Mouse (Mus musculus): Measurements from ENCODE around the gene Gm8369. TPM values are rescaled to one million over a fixed set of nuclear protein-coding genes. Genes with fewer than 3 reads are reported as not detected.
"Not testable (repeated sequence)": the region's sequence is repeated elsewhere in the genome, so short reads cannot be mapped to it uniquely, and the experiment has no call there.

Gm8369 gene
- polyA plus RNA-seq, 1 experiment: 38.1 TPM

DNA sequence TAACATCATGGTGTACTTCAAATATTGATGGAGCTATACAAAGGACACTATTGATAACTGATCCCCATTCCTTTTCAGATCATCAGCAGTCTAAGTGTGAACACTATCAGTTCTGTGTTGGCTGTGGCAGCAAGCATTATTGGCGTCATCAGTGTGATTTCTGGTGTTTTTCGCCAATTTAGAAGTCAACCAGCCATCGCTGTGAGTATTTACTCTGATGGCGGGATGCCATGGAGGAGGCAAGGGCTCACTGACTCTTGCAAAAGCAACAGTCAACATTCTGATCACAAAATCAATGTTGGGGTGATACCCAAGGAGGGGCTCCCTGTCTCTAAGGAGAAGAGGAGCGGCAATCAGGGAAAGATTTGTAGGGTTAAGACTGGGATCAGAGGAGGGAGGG, 69.0 kb downstream of the Gm8369 start:
- Histone ChIP-seq H3K4me1 (ENCODE audit: control insufficient read depth, insufficient read depth, insufficient read length) (no peaks in the 10 kb centered on the region), H3K4me3 (ENCODE audit: extremely low read depth, insufficient read depth, insufficient read length) (no peak overlapping the region), H3K27ac (ENCODE audit: insufficient read depth, low read length) (no peak overlapping the region), H3K27me3 (ENCODE audit: control insufficient read depth, insufficient read depth, low read length) (no peaks in the 10 kb centered on the region), H3K36me3 (ENCODE audit: control insufficient read depth, insufficient read depth, low read length) (no peaks in the 10 kb centered on the region)
- TF ChIP-seq POLR2A (IDR thresholded peaks at IDR 0.05; ENCODE audit: low read depth, low read length): no peak
- TF ChIP-seq CTCF (IDR thresholded peaks at IDR 0.05; ENCODE audit: extremely low read depth, insufficient read depth, insufficient read length, insufficient replicate concordance): no peak
- DNase-seq (ENCODE audit: low read depth in 1 of 2, low spot score in 2 of 2): no peak
- 95% methylated on average over 5 of the region's 5 CpGs for WGBS

DNA sequence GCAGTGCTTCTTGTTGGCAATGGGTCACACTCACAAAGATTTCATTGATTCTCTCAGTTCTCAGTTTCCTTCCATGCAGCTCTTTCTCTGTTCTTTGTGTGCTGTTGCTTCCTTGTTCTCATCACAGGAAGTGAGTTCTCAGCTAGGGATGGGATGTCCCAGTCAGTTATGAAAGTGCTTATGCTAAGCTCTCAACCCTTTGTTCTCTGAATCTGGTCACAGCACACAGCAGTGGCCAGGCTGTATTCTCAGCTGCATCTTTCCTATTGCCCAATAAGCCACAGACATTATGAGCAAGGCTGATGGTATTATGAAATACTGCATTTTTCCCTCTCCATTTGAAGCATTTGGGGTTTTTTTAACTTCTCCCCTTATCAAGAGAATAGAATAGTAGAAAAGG, 73.8 kb downstream of the Gm8369 start:
- not testable (repeated sequence) for H3K27me3 ChIP-seq (ENCODE audit: control insufficient read depth, insufficient read depth, low read length); DNase-seq (ENCODE audit: low read depth in 1 of 2, low spot score in 2 of 2); H3K36me3 ChIP-seq (ENCODE audit: control insufficient read depth, insufficient read depth, low read length); H3K4me1 ChIP-seq (ENCODE audit: control insufficient read depth, insufficient read depth, insufficient read length); H3K4me3 ChIP-seq (ENCODE audit: extremely low read depth, insufficient read depth, insufficient read length); H3K27ac ChIP-seq (ENCODE audit: insufficient read depth, low read length)

Other genes with a start within 250 kb of the Gm8369 start
- gene Ms4a1, start 219.7 kb upstream of the Gm8369 start, polyA plus RNA-seq (2012; rRNA removed): 28.9 and 38.4 TPM in 2 replicates
- not detected in 2 replicates for gene Ms4a5, start 202.1 kb upstream of the Gm8369 start, polyA plus RNA-seq (2012; rRNA removed)
- 0.15 and 0.48 TPM in 2 replicates for gene Ms4a14, start 171.5 kb upstream of the Gm8369 start, polyA plus RNA-seq (2012; rRNA removed)
- gene Ms4a7, start 149.8 kb upstream of the Gm8369 start, polyA plus RNA-seq (2012; rRNA removed): 2.1 and 7.5 TPM in 2 replicates
- 0.45 and 0.83 TPM in 2 replicates for gene Ms4a4a, start 110.4 kb upstream of the Gm8369 start, polyA plus RNA-seq (2012; rRNA removed)
- 8.5 and 9.4 TPM in 2 replicates for gene Ms4a4c, start 81.2 kb upstream of the Gm8369 start, polyA plus RNA-seq (2012; rRNA removed)
- 44.9 and 62.0 TPM in 2 replicates for gene Ms4a4b, start 42.4 kb upstream of the Gm8369 start, polyA plus RNA-seq (2012; rRNA removed)
- gene Ms4a6c, start 16.6 kb upstream of the Gm8369 start, polyA plus RNA-seq (2012; rRNA removed): 8.9 and 12.2 TPM in 2 replicates
- 27.9 and 34.8 TPM in 2 replicates for gene Ms4a6b, start 30.6 kb downstream of the Gm8369 start, polyA plus RNA-seq (2012; rRNA removed)
- 8.6 and 10.2 TPM in 2 replicates for gene Ms4a4d, start 50.9 kb downstream of the Gm8369 start, polyA plus RNA-seq (2012; rRNA removed)
- gene Ms4a6d, start 118.9 kb downstream of the Gm8369 start, polyA plus RNA-seq (2012; rRNA removed): 2.1 and 3.9 TPM in 2 replicates
- 0.12 and 0.14 TPM in 2 replicates for gene Ms4a2, start 137.8 kb downstream of the Gm8369 start, polyA plus RNA-seq (2012; rRNA removed)
- 1.2 and 1.7 TPM in 2 replicates for gene Ms4a3, start 154.9 kb downstream of the Gm8369 start, polyA plus RNA-seq (2012; rRNA removed)
- gene Oosp2, start 174.6 kb downstream of the Gm8369 start, polyA plus RNA-seq (2012; rRNA removed): not detected in 2 replicates
- gene Oosp1, start 205.2 kb downstream of the Gm8369 start, polyA plus RNA-seq (2012; rRNA removed): 2.2 and 2.5 TPM in 2 replicates
- gene Oosp3, start 211.1 kb downstream of the Gm8369 start, polyA plus RNA-seq (2012; rRNA removed): not detected in 2 replicates